Comparison of ENCODE assay signal across 8 mouse cellular contexts in the genomic region with DNA sequence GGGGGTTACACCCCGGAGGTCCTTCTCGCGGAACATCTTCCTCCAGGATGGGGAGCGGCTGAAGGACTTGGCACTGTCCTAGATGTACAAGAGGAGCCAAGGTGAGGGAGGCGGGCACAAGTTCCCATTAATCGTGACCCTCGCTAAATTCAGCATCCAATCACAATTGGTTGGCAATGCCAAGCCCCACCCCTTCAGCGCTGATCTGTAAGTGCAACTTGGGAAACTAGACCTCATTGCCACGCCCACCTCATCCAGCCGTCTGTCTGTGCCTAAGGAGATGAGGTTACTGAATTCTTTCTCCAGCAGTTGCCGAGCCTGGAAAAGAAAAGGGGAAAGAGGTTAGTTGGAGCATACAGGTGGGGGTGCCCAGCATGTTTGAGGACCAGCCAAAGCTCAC. TPM values are rescaled to one million over a fixed set of nuclear protein-coding genes. Genes with fewer than 3 reads are reported as not detected.
A peak's percentile ranks its signal among the peaks of the same experiment; 100 is the strongest.
DNase-seq lines count a peak whose midpoint lies in the region; ATAC-seq lines count a peak whose summit lies in the region.

No protein-coding gene starts in this region.

- peak overlapping the region; percentile 76; the same call in 1 of the 2 replicates for H3K9ac ChIP-seq in hindbrain, embryonic 13.5 days
- no peak overlapping the region for H3K9ac ChIP-seq in midbrain, embryonic 14.5 days (replicated peaks; ENCODE audit: low read length)

- H3K27ac ChIP-seq in hindbrain, embryonic 13.5 days: no peak overlapping the region
- no peak overlapping the region for H3K27ac ChIP-seq in midbrain, embryonic 14.5 days (replicated peaks; ENCODE audit: low read depth, low read length)

- peak; percentile 45; the same call in 1 of the 2 replicates for ATAC-seq in erythroid progenitor cell, adult 5-6 weeks (replicated peaks; ENCODE audit: low FRiP score, poor library complexity, severe bottlenecking)
- no peak for ATAC-seq in hindbrain, embryonic 13.5 days (ENCODE audit: low FRiP score)
- ATAC-seq in midbrain, embryonic 14.5 days (ENCODE audit: low FRiP score, low TSS enrichment): no peak

- peaks cover 28% of the 10 kb centered on the region for H3K4me1 ChIP-seq in hindbrain, embryonic 13.5 days (replicated peaks)
- H3K4me1 ChIP-seq in midbrain, embryonic 14.5 days (ENCODE audit: control insufficient read depth, insufficient read depth, low read length): peaks cover 28% of the 10 kb centered on the region

- H3K9me3 ChIP-seq in hindbrain, embryonic 13.5 days: no peaks in the 10 kb centered on the region
- no peaks in the 10 kb centered on the region for H3K9me3 ChIP-seq in midbrain, embryonic 14.5 days (ENCODE audit: control insufficient read depth, low read length)

- H3K27me3 ChIP-seq in hindbrain, embryonic 13.5 days: peaks cover 50% of the 10 kb centered on the region
- H3K27me3 ChIP-seq in midbrain, embryonic 14.5 days (ENCODE audit: control insufficient read depth, insufficient read depth, low read length): peaks cover 8% of the 10 kb centered on the region; the same call in 1 of the 2 replicates

- WGBS in hindbrain, embryonic 13.5 days: 2% methylated on average over 11 of the region's 11 CpGs
- WGBS in midbrain, embryonic 14.5 days: 3% methylated on average over 11 of the region's 11 CpGs

- H3K36me3 ChIP-seq in hindbrain, embryonic 13.5 days: peaks cover 22% of the 10 kb centered on the region
- H3K36me3 ChIP-seq in midbrain, embryonic 14.5 days (ENCODE audit: control insufficient read depth, insufficient read depth, low read length): peaks cover 14% of the 10 kb centered on the region

- H3K4me2 ChIP-seq in hindbrain, embryonic 13.5 days: peak overlapping the region; percentile 76
- H3K4me2 ChIP-seq in midbrain, embryonic 14.5 days (ENCODE audit: low read length): peak overlapping the region; percentile 84

- H3K4me3 ChIP-seq in hindbrain, embryonic 13.5 days: peak overlapping the region; percentile 47
- peak overlapping the region; percentile 45; the same call in 1 of the 2 replicates for H3K4me3 ChIP-seq in midbrain, embryonic 14.5 days (replicated peaks; ENCODE audit: low read depth, low read length)

- DNase-seq in CD4-positive helper T cell, adult 2 months (ENCODE audit: low read depth, low spot score): peak; percentile 43
- DNase-seq in R1 (ENCODE audit: low read depth, low spot score) (peak; percentile 94), liver (peak; percentile 84)
- DNase-seq in midbrain, embryonic 14.5 days: peak; percentile 43
- no peak for DNase-seq in layer of hippocampus, adult 9-10 months (ENCODE audit: low spot score)
- no peak for DNase-seq in cerebellum, adult 18-20 months

RNA-seq across cellular contexts. Expression of a gene that starts 5.6 kb away (rescaled TPM):
- total RNA-seq in erythroid progenitor cell, adult 5-6 weeks (2015; ENCODE audit: low replicate concordance): not detected in 2 replicates
- total RNA-seq in erythroid progenitor cell, adult 5-6 weeks (2017; ENCODE audit: low replicate concordance): not detected in 2 replicates
- 0.31 TPM in 2 replicates for polyA plus RNA-seq in hindbrain, embryonic 13.5 days (2015; fragmentation: Nextera tagmentation; extraction: Ambion mirVana)
- not detected in 2 replicates for polyA plus RNA-seq in midbrain, embryonic 14.5 days (2014; fragmentation: Nextera tagmentation; extraction: Ambion mirVana)

RNA-seq across cellular contexts. Expression of a gene that starts 7.1 kb away (rescaled TPM):
- not detected in 2 replicates for total RNA-seq in erythroid progenitor cell, adult 5-6 weeks (2015; ENCODE audit: low replicate concordance)
- not detected in 2 replicates for total RNA-seq in erythroid progenitor cell, adult 5-6 weeks (2017; ENCODE audit: low replicate concordance)
- 7.3 and 8.9 TPM in 2 replicates for polyA plus RNA-seq in hindbrain, embryonic 13.5 days (2015; fragmentation: Nextera tagmentation; extraction: Ambion mirVana)
- 8.4 and 9.5 TPM in 2 replicates for polyA plus RNA-seq in midbrain, embryonic 14.5 days (2014; fragmentation: Nextera tagmentation; extraction: Ambion mirVana)

RNA-seq across cellular contexts. Expression of a gene that starts 26.1 kb away (rescaled TPM):
- not detected in 2 replicates for total RNA-seq in erythroid progenitor cell, adult 5-6 weeks (2015; ENCODE audit: low replicate concordance)
- not detected in 2 replicates for total RNA-seq in erythroid progenitor cell, adult 5-6 weeks (2017; ENCODE audit: low replicate concordance)
- polyA plus RNA-seq in hindbrain, embryonic 13.5 days (2015; fragmentation: Nextera tagmentation; extraction: Ambion mirVana): 19.9 and 20.7 TPM in 2 replicates
- 26.9 and 28.0 TPM in 2 replicates for polyA plus RNA-seq in midbrain, embryonic 14.5 days (2014; fragmentation: Nextera tagmentation; extraction: Ambion mirVana)

RNA-seq across cellular contexts. Expression of a gene that starts 29.7 kb away (rescaled TPM):
- not detected in 2 replicates for total RNA-seq in erythroid progenitor cell, adult 5-6 weeks (2015; ENCODE audit: low replicate concordance)
- total RNA-seq in erythroid progenitor cell, adult 5-6 weeks (2017; ENCODE audit: low replicate concordance): not detected in 2 replicates
- polyA plus RNA-seq in hindbrain, embryonic 13.5 days (2015; fragmentation: Nextera tagmentation; extraction: Ambion mirVana): 12.5 and 13.4 TPM in 2 replicates
- 11.6 and 26.5 TPM in 2 replicates for polyA plus RNA-seq in midbrain, embryonic 14.5 days (2014; fragmentation: Nextera tagmentation; extraction: Ambion mirVana)

RNA-seq across cellular contexts. Expression of a gene that starts 54.9 kb away (rescaled TPM):
- total RNA-seq in erythroid progenitor cell, adult 5-6 weeks (2015; ENCODE audit: low replicate concordance): 143 and 194 TPM in 2 replicates
- total RNA-seq in erythroid progenitor cell, adult 5-6 weeks (2017; ENCODE audit: low replicate concordance): 312 and 348 TPM in 2 replicates
- polyA plus RNA-seq in hindbrain, embryonic 13.5 days (2015; fragmentation: Nextera tagmentation; extraction: Ambion mirVana): 205 and 215 TPM in 2 replicates
- 80.6 and 135 TPM in 2 replicates for polyA plus RNA-seq in midbrain, embryonic 14.5 days (2014; fragmentation: Nextera tagmentation; extraction: Ambion mirVana)

Comparison
In these comparisons a context has a peak if more than half of its experiments do, and no peak if none do; other contexts are left out.
1. DNase-seq: peak in CD4-positive helper T cell, adult 2 months (single experiment), R1 (single experiment), liver (single experiment) and midbrain, embryonic 14.5 days (single experiment); none in layer of hippocampus, adult 9-10 months (single experiment) and cerebellum, adult 18-20 months (0 of 2).